Mouse (Mus musculus) naive thymus-derived CD4-positive, alpha-beta T cell, adult 2 months (primary cell): ENCODE results near the gene Afdn.
"Not testable (repeated sequence)": the region's sequence is repeated elsewhere in the genome, so short reads cannot be mapped to it uniquely, and the experiment has no call there.

Source experiments
- DNase-seq: peaks from one replicate; pipeline ENCODE4 v3.0.0-alpha.2; 2011; ENCODE audit warnings: low read depth

Gene Afdn

DNA sequence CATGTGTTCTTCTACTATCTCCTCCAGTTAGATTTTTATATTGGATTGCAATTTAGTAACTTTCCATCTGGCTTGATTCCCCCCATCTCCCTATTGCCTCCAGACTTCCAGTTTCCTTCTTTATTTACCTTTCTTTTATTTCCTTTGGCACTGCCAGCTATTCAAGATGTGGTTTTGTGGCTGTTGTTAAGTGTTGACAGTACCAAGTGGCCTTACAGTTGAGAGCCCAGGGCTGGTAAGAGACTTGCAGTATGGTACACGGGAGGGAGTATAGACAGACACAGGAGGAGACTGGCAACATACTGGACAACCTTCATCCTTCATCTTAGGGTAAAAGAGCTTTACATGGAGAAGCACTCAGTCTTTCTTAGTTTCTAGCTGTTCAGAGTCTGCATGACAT is 119.4 kb downstream of the Afdn start:
- no peak for DNase-seq

DNA sequence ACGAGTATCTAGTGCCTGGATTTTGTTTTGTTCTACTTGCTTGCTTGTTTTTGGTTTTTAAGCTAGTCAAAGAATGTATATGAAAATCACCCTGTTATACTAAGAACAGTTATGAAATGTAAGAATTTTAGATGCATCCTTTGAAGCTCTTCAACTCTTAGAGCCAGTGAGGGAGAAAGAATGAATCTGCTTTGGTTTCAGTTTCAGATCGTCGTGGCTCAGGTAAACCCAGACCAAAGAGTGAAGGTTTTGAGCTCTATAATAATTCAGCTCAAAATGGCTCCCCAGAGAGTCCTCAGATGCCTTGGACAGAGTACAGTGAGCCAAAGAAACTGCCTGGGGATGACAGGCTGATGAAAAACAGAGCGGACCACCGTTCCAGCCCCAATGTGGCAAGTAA is 123.2 kb downstream of the Afdn start:
- no peak for DNase-seq

DNA sequence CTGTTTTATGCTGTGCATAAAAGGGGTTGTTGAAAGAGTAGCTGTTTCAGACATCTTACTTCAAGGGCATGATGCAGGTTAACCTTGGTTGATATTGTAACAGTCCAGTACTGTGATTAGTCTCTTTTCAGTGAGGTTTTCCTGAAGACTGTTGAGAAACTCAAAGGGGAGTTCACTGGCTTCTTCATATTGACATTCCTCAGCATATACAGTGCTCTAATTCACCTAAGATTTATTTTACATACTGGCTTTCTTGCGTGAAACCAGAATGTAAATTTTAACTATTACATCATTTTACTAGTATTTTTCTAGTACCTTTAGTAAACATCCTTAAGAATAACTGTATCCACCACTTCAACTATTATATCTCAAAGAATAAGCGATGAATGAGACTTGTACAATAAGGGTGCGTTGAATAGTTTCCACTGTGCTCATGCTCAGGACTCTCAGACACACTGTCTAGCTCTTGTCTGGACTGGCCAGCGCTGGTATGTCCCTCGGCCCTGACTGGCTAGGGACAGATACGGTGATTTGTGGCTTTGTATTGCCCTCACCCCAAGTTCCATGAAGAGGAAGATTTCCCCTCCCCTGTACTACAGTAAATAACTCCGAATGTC is 129.6 kb downstream of the Afdn start:
- no peak for DNase-seq

DNA sequence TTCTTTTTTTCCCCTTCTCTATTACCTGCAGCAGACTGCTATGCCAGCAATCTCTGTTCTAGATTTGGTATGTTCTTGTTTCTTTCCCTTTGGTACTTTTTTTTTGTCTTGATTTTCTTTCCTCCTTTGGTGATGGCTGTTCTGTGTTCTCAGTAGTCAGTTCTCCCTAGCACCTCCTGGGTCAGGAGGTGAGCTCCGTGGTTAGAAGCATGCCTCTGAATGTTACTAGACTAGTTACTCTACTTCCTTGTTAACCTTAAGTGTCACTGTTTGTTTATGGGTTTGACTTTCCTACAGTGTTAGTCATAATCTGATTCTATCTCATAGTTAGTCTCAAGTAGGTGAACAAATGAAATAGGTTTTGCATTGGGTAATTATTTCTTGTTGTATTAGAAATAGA is 130.6 kb downstream of the Afdn start:
- no peak for DNase-seq

DNA sequence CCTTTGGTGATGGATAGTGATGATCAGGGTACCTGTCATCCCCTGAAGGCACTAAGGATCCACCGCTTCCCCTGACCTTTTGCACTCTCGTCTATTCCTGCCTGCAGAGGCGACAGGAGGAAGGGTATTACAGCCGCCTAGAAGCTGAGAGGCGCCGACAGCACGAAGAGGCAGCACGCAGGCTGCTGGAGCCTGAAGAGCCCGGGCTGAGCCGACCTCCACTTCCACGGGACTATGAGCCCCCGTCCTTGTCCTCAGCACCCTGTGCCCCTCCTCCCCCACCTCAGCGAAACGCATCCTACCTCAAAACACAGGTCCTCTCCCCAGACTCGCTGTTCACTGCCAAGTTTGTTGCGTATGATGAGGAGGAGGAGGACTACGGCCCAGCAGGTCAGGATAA is 138.5 kb downstream of the Afdn start:
- no peak for DNase-seq

DNA sequence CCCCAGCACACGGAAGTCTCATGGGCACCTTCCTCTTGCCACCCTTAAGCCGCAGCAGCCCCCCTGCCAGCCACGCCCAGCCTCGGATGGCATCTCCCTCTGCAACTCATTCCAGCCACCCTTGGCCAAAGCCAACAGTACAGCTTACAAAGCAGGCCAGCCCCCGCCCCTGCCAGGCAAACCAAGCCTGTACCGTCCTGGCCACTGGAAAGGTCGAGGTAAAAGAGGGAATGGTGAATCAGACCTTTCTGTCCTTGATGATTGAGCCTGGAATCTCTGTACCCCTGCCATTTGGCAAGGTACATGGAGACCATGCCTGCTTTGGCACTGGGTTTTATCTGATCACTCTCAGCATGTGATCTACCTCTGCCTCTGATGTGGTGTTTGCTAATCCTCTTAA is 138.9 kb downstream of the Afdn start:
- no peak for DNase-seq

DNA sequence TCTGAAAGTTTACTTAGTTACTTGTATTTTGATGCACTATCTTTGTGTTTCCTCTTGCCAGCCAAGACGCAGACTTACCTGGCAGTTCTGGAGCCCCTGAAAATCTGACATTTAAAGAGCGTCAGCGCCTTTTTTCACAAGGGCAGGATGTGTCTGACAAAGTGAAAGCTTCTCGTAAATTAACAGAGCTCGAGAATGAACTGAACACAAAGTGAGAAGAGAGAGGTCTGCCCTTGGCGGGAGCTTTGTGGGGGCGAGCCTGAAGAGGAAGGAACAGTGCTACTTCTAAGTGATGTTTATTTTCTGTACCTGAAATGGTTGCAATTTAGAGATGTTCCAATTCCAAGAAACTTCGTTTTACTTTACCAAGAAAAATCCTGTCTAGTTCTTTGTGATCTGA is 143.5 kb downstream of the Afdn start:
- DNase-seq = no peak

DNA sequence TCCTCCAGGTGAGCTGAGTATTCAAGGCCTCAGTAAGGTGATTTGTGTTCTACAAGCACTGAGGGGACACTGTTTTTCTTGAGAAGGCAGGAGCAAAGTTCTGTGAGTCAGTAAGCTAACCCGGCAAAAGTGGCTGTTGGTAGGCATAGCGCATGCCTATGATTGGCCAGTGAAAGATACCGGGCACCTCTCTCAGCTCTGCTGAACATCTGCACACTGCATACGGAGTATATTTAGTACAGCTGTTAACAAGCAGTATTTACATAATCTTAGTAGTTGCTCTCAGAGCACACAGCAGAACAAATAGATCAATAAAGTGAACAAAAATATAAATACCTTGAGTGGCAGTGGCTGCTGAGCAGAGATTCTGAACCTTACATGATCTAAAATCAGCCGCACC is 146.7 kb downstream of the Afdn start:
- no peak for DNase-seq

DNA sequence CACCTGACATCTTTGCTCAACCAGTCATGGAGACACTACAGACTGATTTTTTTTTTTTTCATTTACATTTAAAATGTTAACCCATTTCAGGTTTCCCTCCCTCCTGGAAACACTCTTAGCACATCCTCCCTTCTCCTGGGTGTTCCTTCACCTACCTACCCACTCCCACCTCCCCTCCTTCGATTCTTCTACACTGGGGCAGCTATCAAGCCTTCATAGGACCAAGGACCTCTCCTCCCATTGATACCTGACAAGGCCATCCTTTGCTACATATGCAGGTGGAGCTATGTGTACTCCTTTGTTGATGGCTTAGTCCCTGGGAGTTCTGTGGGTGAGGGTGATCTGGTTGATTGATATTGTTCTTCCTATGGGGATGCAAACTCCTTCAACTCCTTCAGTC is 147.3 kb downstream of the Afdn start:
- no peak for DNase-seq

DNA sequence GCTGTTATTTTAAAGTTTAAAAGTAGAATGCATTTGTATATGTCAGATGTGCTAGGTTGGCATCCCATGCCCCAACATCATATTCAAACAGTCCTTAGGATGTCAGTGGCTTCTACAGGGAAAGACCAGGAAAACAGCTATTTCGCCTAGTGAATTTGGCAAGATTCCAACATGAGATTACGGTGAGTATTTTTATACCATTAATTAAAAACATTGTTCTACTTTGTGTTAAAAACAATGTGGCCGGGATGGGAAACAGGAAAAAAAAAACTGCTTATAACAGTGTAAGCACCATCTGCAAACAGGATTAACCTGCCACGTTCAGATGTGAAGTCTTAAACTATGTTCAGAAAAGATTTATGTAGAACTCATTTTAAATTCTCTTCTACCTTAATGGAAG is 153.6 kb downstream of the Afdn start:
- DNase-seq = no peak

DNA sequence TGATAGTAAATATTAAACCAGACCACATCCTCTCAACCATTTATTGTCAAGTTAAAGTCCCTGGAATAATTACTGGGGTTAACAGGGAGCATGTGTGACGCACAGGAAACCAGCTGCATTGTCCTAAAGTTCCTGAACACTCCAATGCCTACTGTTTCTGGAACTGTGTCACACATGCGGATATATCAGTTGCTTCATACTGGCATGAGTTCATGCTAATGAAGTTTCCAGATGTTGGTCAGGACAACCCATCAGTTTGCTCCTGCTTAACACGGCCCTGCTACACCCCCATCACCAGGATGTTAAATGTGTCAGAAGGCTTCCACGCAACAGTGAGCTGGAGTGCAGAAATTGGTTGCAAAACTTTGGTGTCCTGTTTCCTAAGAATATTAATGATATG is 154.2 kb downstream of the Afdn start:
- DNase-seq = no peak

DNA sequence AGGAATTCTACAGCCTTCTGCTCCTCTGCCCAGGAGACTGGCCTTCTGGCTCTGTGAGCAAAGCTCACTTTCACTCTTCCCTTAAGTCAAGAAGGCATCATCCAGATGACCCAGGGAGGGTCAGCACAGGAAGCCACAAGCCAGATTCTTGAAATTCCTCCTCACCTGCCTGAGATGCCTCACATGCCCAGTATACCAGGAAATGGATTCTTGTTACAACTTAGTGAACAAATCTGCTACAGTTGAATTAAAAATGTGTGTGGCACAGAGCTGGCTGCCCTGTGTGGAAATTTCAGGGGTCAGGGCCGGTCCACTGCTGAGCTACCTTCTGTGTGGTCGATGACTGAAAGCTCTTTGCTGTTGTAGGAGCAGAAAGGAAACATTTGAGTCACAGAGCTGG is 160.4 kb downstream of the Afdn start:
- no peak for DNase-seq

DNA sequence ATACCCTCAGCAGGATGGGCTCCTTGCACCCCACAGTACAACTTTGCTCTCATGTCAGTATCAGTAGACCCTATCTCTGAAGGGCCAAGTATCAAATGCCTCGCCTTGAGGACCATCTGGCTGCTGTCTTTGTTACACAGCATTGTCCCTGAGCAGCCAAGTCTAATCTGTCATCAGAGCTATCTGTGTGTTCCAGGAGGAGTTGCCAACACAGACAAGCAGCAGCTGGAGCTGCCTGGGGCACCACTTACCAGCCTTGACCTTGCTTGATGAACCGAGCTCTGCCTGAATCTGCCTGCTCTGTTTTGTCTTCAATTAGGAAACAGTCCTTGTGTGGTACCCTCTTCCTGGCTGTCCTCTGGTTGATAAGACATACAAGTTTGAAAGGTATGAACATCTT is 163.1 kb downstream of the Afdn start:
- no peak for DNase-seq

DNA sequence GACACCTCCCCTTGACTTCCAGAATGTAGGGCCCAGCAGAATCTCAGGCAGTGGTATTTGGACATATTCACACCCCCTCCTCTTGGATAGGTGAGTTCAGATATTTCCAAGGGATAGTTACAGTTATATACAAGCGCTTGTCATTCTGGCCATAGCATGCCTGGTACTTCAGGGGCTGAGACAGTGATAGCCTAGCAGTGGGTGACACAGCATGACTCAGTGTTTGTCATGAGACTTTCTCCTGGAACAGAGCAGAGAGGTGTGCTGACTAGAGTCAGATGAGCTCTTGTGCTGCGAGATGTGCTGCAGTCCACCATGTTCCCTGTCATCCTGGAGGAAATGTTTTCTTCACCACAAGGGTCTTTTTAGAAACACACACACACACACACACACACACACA is 164.2 kb downstream of the Afdn start:
- DNase-seq = no peak

DNA sequence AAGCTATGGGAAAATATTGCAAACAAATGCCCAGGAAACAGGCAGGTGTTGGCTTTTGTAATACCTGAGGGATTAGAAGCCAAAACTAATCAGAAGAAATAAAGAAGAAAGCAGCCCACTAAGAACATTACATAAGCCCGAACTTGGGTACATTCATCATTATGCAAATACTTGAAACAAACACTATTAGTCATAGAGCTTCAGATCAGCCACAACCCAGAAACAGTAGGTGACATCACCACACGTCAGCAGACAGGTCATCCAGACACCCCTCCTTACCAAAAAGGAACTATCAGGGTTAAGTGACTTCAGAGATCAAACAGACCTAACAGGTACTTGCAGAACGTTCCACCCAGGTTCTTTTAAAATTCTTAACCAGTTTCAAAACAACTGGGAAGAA is 165.6 kb downstream of the Afdn start:
- DNase-seq = no peak

DNA sequence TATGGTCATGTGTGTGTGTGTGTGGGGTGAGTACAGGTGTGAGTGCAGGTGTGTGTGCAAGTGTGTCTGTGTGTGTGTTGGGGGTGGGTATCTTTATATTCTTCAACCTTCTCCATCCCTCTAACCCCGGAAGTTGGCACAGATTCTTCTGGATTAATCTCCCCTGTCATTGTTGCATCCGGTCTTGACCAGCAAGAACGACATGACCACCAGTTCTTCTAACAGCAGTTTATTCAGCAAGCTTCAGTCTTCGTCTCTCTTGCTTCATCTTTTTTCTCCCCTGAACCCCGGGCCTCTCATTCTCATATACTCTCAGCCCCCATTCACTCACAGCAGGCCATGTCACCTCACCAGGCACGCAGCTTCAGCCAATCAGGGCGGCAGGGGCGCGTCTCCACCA is 170.1 kb downstream of the Afdn start:
- no peak for DNase-seq

DNA sequence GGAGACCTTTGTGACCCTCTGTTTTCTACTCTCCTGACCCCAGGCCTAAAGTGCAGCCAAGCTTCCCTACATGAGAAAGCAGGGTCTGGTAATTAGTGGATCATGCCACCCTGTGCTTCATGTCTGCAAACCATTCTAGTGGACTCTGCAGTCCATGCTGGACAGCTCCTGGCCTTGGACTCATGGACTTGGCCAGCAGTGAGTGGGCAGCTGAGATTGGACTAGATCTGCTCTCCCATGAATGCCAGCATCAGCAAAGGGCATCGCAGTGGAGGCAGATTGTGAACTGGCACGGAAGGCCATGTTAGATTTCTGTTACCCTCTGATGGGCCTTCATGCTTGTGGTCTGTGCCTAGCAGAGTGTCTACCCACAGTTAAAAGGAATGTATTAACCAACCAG is 175.0 kb downstream of the Afdn start:
- not testable (repeated sequence) for DNase-seq

DNA sequence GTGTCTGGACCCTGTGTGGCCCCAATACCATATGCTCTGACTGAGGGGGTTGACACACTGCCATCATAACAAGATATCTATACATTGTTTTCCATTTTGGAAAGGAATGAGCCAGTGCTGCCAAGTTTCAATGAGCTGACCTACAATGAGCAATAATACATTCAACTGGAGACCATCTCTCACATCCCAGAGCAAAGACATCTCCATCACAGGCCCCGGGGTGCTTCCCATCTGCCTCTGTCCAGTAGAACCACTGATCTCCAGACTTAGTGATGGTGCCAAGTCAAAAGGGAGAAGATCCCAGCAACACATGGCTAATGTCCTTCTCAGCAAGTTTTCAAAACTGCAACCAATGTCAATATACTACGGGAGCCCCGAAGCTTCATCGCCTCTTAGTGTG is 177.4 kb downstream of the Afdn start:
- DNase-seq = no peak

DNA sequence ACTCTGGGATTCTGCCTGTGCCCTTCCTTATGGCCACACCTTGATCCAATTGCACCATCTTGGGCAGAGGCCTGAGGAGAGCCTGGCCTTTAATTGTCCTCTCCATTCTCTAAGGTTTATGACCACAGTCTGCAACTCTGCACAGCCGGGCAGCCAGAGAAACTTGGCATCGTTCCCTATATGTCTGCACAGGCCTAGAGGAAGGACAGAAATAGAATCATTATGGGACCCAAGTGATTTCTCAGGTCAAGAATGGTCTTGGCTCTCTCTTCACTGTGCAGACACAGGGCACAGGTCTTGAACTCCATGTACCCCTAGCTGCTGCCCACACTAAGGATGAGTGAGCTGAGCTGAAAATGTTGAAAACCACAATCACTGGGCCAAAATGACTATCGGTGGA is 178.3 kb downstream of the Afdn start:
- no peak for DNase-seq

DNA sequence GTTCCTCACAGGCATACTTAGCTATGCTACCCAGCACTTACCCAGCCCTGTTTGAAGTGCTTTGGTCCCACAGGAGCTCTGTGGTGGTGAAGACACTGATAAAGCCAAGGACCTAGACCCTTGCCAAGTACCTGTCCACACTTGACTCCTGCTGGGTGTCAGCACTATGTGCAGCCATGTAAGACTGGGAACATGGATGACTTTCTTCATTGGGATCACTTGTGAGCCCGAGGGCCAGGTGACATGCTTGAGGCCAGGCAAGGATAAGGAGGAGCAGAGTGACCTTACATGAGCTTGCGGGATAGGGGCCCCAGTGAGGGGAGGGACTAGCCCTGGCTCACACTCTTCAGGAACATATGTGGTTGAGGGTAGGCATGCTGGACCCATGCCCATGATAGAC is 178.9 kb downstream of the Afdn start:
- not testable (repeated sequence) for DNase-seq

DNA sequence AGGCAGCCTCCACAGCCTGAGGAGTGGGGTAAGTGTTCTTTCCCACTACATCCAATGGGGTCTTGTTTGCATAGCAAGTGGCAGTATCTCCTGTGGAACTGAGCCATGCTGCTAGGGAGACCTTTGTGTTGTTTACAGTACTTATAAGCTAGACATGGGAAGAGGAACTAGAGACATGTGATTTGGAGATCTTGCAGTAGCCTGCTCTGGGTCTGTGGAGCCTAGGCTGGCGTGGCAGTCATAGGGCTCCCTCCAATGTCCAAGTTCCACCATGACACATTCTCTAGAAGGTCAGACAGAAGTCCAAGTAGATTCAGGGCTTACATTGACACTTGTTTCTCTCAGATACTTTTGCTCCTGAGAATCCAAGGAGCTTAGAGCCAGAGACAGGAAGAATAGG is 180.1 kb downstream of the Afdn start:
- DNase-seq = no peak

DNA sequence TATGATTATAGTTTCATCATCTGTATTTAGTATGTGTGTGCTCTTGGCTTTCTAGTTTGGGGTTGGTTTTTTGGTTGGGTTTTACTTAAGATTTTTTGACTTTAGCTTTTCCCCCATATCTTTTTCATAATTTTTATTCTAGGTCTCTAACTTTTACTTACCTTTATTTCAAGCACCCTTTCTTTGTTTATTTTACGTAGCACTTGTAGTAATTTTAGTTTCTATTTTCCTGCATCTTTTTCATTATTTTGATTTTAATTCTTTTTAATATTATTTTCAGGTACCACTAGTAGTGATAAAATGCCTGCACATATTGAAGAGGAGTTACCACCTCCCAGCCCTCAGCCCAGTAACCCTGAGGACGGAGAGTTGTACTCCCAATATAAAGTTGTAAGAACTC is 187.7 kb downstream of the Afdn start, which contains the start of gene Gm7168:
Gene Gm7168, plus strand, starts transcription at position 301 of the 400 bp plus-strand sequence.
- DNase-seq = not testable (repeated sequence)

DNA sequence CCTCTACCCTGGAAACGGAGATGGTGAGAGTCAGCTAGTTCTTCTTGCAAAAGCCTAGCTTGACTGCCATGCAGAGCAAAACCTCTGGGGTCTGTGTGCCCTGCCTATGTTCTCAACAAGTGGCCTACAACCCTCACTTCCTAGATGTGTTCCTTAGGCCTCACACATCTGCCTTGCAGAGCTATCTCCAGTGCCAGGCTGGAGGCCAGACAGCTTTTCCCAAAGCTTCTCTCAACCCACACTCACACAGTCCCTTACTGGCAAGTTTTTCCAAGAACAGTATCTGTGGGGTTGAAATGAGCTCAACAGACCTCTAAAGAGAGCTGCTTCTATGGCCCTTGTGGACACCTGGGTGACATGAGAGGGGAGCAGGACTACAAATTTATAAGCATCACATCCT is 191.2 kb downstream of the Afdn start:
- DNase-seq = not testable (repeated sequence)
